Mouse (Mus musculus) midbrain, embryonic 10.5 days (tissue): Measurements from ENCODE around the gene Spi1. TPM values are rescaled to one million over a fixed set of nuclear protein-coding genes. Genes with fewer than 3 reads are reported as not detected.

Experiments
- DNase-seq: peaks from one replicate; pipeline ENCODE4 v3.0.0-alpha.2; 2017; ENCODE audit warnings: low spot score
- H3K27ac ChIP-seq: fragments of 300-500 bp; sonication (generic); replicated peaks from 2 replicates; pipeline ENCODE4 v1.5.1; 2016; ENCODE audit warnings: mild to moderate bottlenecking
- H3K27me3 ChIP-seq: fragments of 300-500 bp; sonication (generic); 2 replicates; pipeline ENCODE4 v1.6.1; 2016; ENCODE audit warnings: low read depth, mild to moderate bottlenecking; ENCODE audit not compliant: poor library complexity, severe bottlenecking
- H3K36me3 ChIP-seq: fragments of 300-500 bp; sonication (generic); 2 replicates; pipeline ENCODE4 v1.6.1; 2016; ENCODE audit warnings: mild to moderate bottlenecking, moderate library complexity
- H3K4me1 ChIP-seq: fragments of 300-500 bp; sonication (generic); 2 replicates; pipeline ENCODE4 v1.6.1; 2016
- H3K4me3 ChIP-seq: fragments of 300-500 bp; sonication (generic); 2 replicates; pipeline ENCODE4 v1.5.1; 2016; ENCODE audit warnings: mild to moderate bottlenecking, moderate library complexity
- H3K9me3 ChIP-seq: fragments of 300-500 bp; sonication (generic); replicated peaks from 2 replicates; pipeline ENCODE4 v1.6.1; 2016; ENCODE audit warnings: mild to moderate bottlenecking
- WGBS: fragments of 180-500 bp; shearing (Covaris S2); methylation state at CpG from one replicate; pipeline ENCODE4 v1.1.7; 2016; 5-methylcytosine and 5-hydroxymethylcytosine counted together
- polyA plus RNA-seq: library from polyadenylated mRNA; unstranded; fragments of >200 nt; fragmentation: Nextera tagmentation; extraction: Ambion mirVana; gene quantifications from 2 replicates; pipeline ENCODE4 v1.2.1, GENCODE M21; 2016

Gene Spi1
- polyA plus RNA-seq, 1 experiment from 2014 or later: 3.6 TPM

DNA sequence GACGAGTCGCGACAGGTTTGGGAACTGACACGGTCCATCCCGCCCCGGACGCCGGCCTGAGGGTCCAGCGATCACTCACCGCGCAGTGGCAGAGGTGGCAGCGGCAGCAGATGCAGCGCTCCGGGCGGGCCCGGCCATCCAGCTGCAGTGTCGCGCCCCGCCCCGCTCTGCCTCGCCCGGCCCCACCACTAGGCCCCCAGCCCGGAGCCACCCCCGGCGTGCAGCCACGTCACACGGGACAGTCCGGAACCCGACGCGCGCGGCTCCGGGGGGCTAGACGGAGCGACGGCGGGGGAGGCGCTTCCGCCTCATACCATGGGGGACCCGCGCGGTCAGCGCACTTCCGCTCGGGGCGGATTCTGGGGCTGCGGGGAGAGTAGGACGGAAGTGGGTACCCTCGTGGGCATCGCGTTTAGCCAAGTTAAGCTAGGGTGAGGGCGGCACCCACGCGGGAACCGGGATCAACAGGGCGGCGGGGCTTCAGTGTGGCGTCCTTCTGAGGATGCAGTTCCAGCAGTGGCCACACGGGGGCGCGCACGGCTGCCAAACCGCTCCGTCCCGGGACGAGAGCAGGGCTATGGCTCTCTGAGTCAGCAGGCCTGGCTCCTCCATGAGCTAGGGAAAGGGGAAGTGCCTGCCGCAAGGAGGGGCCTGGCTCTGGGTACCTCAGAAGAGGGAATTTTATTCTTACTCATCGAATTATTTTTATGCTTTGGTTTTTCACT, 12.0 kb upstream of the Spi1 start, which contains the start of gene Slc39a13:
Gene Slc39a13, minus strand, starts transcription at position 342 of the 725 bp plus-strand sequence.
- H3K9me3 ChIP-seq: no peaks in the 10 kb centered on the region
- peaks cover 35% of the 10 kb centered on the region for H3K4me1 ChIP-seq
- H3K4me3 ChIP-seq: peak within 1 kb of the TSS; percentile 65
- peak; percentile 95 for DNase-seq
- peaks cover 17% of the 10 kb centered on the region for H3K36me3 ChIP-seq
- 0 out of 2 replicates have a peak, but pooled peaks cover 5% of the 10 kb centered on the region for H3K27me3 ChIP-seq
- WGBS: under 1% methylated on average over 69 of the region's 69 CpGs
- peak within 1 kb of the TSS; percentile 88 for H3K27ac ChIP-seq

DNA sequence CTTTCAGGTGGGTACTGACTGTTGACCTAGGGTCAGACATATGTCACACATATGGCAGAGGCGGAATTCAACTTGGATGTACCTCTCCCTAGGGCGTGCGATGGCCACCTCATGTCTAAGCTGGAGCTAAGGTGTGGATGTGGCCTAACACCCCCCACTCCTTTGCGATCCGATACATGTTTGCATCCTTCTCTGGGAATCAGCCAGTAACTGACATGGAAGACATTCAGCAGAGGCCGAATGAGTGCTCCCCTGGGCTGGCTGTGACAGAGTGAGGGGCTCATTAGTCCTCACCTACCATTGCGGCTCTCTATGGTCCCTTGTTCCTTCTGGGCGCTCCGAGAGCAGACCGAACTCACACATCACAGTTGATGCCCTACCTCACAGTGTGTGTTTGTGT, 11.1 kb upstream of the Spi1 start:
- H3K4me1 ChIP-seq: peaks cover 30% of the 10 kb centered on the region
- no peak for DNase-seq
- H3K36me3 ChIP-seq: peaks cover 9% of the 10 kb centered on the region; the same call in 1 of the 2 replicates
- H3K4me3 ChIP-seq: peak overlapping the region; percentile 65
- H3K9me3 ChIP-seq: no peaks in the 10 kb centered on the region
- peak overlapping the region; percentile 88 for H3K27ac ChIP-seq
- H3K27me3 ChIP-seq: 0 out of 2 replicates have a peak, but pooled peaks cover 5% of the 10 kb centered on the region
- 87% methylated on average over 10 of the region's 10 CpGs for WGBS

DNA sequence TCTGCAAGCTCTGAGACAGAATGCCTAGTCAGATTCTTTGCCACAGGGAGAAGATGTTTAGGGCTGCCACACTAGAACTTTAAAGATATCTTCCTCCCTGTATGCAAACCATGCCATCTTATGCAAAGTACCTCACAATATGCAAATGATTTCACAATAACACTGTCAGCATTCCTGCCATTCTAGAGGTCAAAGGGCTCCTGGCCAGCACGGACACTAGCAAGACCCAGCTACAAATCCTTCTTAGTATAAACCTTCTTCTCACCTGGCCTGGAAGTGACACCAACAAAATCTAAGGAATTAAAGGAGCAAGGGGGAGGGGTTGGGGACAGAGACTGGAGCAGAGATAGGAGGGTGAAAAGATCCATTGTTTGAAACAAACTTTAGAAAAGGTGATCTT, 10.1 kb upstream of the Spi1 start:
- WGBS: 25% methylated on average over 1 of the region's 1 CpGs
- Histone ChIP-seq H3K4me1 (peaks cover 30% of the 10 kb centered on the region), H3K27ac (no peak overlapping the region), H3K9me3 (no peaks in the 10 kb centered on the region), H3K36me3 (0 out of 2 replicates have a peak, but pooled peaks cover 3% of the 10 kb centered on the region), H3K27me3 (0 out of 2 replicates have a peak, but pooled peaks cover 5% of the 10 kb centered on the region), H3K4me3 (no peak overlapping the region)
- DNase-seq: no peak

DNA sequence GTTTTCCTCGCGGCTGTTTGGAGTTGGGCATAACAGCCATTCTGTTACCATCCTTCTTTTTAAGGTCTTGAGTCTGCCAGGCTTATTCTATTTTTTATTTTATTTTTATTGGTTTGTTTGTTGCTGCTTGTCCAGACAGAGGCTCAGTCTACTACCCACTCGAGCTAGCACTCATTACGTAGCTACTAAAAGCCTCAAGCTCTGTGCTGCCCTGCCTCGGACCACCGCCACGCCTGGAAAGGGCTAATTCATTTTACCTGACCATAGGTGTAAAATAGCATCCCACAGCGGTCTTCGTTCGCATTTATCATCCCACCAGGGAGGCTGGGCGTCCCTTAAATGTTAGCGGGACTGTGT, 4.3 kb upstream of the Spi1 start:
- DNase-seq: no peak
- H3K4me3 ChIP-seq: peak overlapping the region; percentile 65
- H3K36me3 ChIP-seq: no peaks in the 10 kb centered on the region
- no peaks in the 10 kb centered on the region for H3K9me3 ChIP-seq
- WGBS: 20% methylated on average over 12 of the region's 12 CpGs
- peak overlapping the region; percentile 82; the same call in 1 of the 2 replicates for H3K27ac ChIP-seq
- peaks cover 17% of the 10 kb centered on the region for H3K4me1 ChIP-seq
- peaks cover 9% of the 10 kb centered on the region; the same call in 1 of the 2 replicates for H3K27me3 ChIP-seq

DNA sequence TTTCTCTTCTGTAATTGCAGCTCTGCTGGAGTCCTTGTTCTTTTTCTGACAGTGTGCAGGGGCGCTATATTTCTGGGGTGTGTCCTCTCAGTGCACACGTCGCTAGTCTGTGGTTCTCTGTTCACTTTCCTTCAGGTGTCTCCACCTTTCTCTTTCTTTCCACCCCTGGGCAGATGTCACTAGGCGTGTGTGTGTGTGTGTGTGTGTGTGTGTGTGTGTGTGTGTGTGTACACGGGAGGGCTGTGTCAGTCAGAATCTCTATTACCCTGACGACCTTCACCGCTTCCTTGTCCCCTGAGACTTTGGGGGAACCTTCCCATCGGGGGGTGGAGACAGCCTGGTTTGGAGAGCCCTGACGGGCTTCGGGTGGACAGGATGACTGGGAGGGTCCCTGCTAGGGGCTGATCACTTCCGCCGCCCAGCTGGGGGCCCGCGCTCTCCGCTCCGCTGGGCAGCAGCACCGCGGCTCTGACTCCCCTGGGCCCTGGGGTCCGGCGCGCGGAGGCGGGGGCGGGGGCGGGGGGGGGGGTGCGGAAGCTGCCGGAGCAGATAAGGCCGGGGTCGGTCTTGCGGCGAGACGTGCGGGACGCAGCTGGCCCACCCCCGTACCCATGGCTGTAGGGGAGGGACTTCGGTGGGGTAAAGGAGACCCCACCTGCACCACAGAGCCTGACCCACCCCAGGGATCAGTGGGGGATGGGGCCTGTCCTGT, 3.7 kb upstream of the Spi1 start:
- H3K4me3 ChIP-seq: peak overlapping the region; percentile 65
- no peaks in the 10 kb centered on the region for H3K9me3 ChIP-seq
- H3K36me3 ChIP-seq: no peaks in the 10 kb centered on the region
- peaks cover 17% of the 10 kb centered on the region for H3K4me1 ChIP-seq
- peaks cover 9% of the 10 kb centered on the region; the same call in 1 of the 2 replicates for H3K27me3 ChIP-seq
- peak; percentile 50 for DNase-seq
- under 1% methylated on average over 33 of the region's 36 CpGs for WGBS
- peak overlapping the region; percentile 82 for H3K27ac ChIP-seq

- Histone ChIP-seq H3K27me3 (peaks cover 9% of the 10 kb centered on the region; the same call in 1 of the 2 replicates), H3K27ac (peak overlapping the region; percentile 82), H3K4me3 (peak overlapping the region; percentile 65), H3K4me1 (peaks cover 17% of the 10 kb centered on the region), H3K9me3 (no peaks in the 10 kb centered on the region), H3K36me3 (no peaks in the 10 kb centered on the region)
- DNase-seq: no peak
- WGBS: 34% methylated on average over 5 of the region's 5 CpGs
Observed at GRCm38 (mm10) chr2:91079026-91079384, 3.2 kb upstream of the Spi1 start.

- WGBS: 82% methylated on average over 8 of the region's 8 CpGs
- DNase-seq: no peak
Observed at GRCm38 (mm10) chr2:91080784-91081513, 1.2 kb upstream of the Spi1 start.

DNA sequence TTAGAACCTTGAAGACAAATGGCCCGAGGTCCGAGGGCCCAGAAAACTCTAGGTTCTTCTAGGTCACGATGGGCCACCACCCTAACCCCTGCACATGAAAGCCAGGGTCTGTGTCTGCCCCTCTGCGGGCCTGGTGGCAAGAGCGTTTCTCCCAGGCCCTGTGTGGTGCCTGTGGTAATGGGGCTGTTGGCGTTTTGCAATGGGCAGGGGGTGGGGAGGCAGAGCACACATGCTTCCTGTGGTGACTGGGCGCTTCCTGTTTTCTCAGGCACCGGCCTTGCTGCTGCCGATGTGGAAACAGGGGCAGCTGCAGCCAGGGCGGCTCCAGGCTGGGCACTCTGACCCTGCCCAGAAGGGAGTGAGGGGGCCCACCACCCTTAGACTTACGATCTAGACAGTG, 654 bp downstream of the Spi1 start:
- Histone ChIP-seq H3K27ac (peak overlapping the region; percentile 28; the same call in 1 of the 2 replicates), H3K36me3 (no peaks in the 10 kb centered on the region), H3K27me3 (peaks cover 1% of the 10 kb centered on the region; the same call in 1 of the 2 replicates), H3K4me1 (peaks cover 25% of the 10 kb centered on the region), H3K9me3 (no peaks in the 10 kb centered on the region), H3K4me3 (no peak overlapping the region)
- no peak for DNase-seq
- 75% methylated on average over 11 of the region's 11 CpGs for WGBS

More at GRCm38 (mm10) chr2:91080784-91081513, 1.2 kb upstream of the Spi1 start:
- no peaks in the 10 kb centered on the region for H3K9me3 ChIP-seq
- no peak overlapping the region for H3K27ac ChIP-seq
- H3K27me3 ChIP-seq: peaks cover 9% of the 10 kb centered on the region; the same call in 1 of the 2 replicates
- no peaks in the 10 kb centered on the region for H3K36me3 ChIP-seq
- H3K4me3 ChIP-seq: no peak overlapping the region
- peaks cover 18% of the 10 kb centered on the region for H3K4me1 ChIP-seq

- no peak for DNase-seq
- Histone ChIP-seq H3K27me3 (no peaks in the 10 kb centered on the region), H3K9me3 (no peaks in the 10 kb centered on the region), H3K4me3 (no peak overlapping the region), H3K27ac (peak overlapping the region; percentile 28; the same call in 1 of the 2 replicates), H3K36me3 (no peaks in the 10 kb centered on the region), H3K4me1 (peaks cover 19% of the 10 kb centered on the region)
- WGBS: 56% methylated on average over 1 of the region's 1 CpGs
Observed at GRCm38 (mm10) chr2:91083366-91083940, 1.3 kb downstream of the Spi1 start.

GRCm38 (mm10) chr2:91084179-91084820, 2.1 kb downstream of the Spi1 start:
- WGBS: 89% methylated on average over 15 of the region's 15 CpGs
- Histone ChIP-seq H3K9me3 (no peaks in the 10 kb centered on the region), H3K4me3 (no peak overlapping the region), H3K4me1 (peaks cover 11% of the 10 kb centered on the region), H3K27me3 (no peaks in the 10 kb centered on the region), H3K36me3 (no peaks in the 10 kb centered on the region), H3K27ac (no peak overlapping the region)
- no peak for DNase-seq

- 87% methylated on average over 14 of the region's 14 CpGs for WGBS
- Histone ChIP-seq H3K4me1 (peaks cover 9% of the 10 kb centered on the region), H3K36me3 (no peaks in the 10 kb centered on the region), H3K27me3 (no peaks in the 10 kb centered on the region), H3K9me3 (no peaks in the 10 kb centered on the region), H3K4me3 (no peak overlapping the region), H3K27ac (peak overlapping the region; percentile 63)
- DNase-seq: no peak
Observed at GRCm38 (mm10) chr2:91085494-91086391, 3.6 kb downstream of the Spi1 start.
